Mouse (Mus musculus): ENCODE measurements at regions not wholly inside any gene's neighbourhood (a gene's known extent, or its start where the extent isn't known, plus 50 kb on each side); places are given as distances from the start of the nearest gene placed in this dataset.

DNA sequence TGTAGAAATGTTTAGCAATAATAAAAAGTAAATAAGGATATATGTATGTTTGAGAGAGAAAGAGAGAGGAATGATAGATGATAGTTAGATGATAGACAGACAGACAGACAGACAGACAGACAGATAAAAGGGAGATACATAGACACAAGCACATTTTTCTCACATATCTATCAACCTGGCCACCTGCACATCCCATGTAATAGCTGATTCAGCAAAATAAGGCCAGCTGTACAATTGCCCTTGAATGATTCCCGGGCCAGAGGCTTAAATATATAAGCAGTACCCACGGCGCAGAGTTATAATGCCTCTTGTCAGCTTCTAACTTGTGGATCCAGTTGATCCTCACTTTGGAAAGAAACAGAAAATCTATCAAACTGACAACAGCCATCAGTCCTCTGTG lies 178.5 kb downstream of the Tmem114 start:
- Histone ChIP-seq H3K9me3 (ENCODE audit: control insufficient read depth, low read length) (no peaks in the 10 kb centered on the region), H3K4me1 (replicated peaks; ENCODE audit: control insufficient read depth, insufficient read depth, low read length) (no peaks in the 10 kb centered on the region), H3K4me3 (ENCODE audit: low read depth, low read length) (no peak overlapping the region), H3K36me3 (ENCODE audit: control insufficient read depth, insufficient read depth, low read length) (no peaks in the 10 kb centered on the region), H3K27ac (ENCODE audit: low read depth, low read length) (no peak overlapping the region), H3K27me3 (ENCODE audit: control insufficient read depth, insufficient read depth, low read length) (no peaks in the 10 kb centered on the region), H3K9ac (ENCODE audit: low read length) (no peak overlapping the region), H3K4me2 (ENCODE audit: low read depth, low read length, severe bottlenecking) (no peak overlapping the region)
- DNase-seq (ENCODE audit: low spot score), result no peak
- 96% methylated on average over 3 of the region's 3 CpGs for WGBS
- no peak for ATAC-seq (replicated peaks; ENCODE audit: low FRiP score)

DNA sequence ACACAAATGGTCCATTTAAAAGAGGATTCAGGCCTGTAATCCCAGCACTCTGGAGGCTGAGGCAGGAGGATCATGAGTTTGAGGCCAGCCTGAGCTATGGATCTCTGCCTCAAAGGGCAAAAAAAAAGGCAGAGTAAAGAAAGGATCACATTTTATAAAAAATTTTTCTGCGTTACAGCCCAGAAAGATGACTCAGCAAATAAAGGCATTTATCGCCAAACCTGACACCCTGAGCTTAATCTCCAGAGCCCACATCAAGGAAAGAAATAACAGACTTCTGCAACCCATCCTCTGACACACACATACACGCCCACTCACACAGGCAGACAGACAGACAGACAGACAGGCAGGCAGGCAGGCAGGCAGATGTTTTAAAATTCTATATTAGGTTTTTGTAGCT lies 179.3 kb downstream of the Tmem114 start:
- H3K9me3 ChIP-seq (ENCODE audit: control insufficient read depth, low read length), result no peaks in the 10 kb centered on the region
- H3K27ac ChIP-seq (ENCODE audit: low read depth, low read length), result no peak overlapping the region
- no peak overlapping the region for H3K4me2 ChIP-seq (ENCODE audit: low read depth, low read length, severe bottlenecking)
- DNase-seq (ENCODE audit: low spot score) (no peak), ATAC-seq (replicated peaks; ENCODE audit: low FRiP score) (no peak)
- WGBS, result 86% methylated on average over 3 of the region's 3 CpGs
- no peak overlapping the region for H3K9ac ChIP-seq (ENCODE audit: low read length)
- no peaks in the 10 kb centered on the region for H3K27me3 ChIP-seq (ENCODE audit: control insufficient read depth, insufficient read depth, low read length)
- no peaks in the 10 kb centered on the region for H3K36me3 ChIP-seq (ENCODE audit: control insufficient read depth, insufficient read depth, low read length)
- H3K4me1 ChIP-seq (replicated peaks; ENCODE audit: control insufficient read depth, insufficient read depth, low read length), result no peaks in the 10 kb centered on the region
- no peak overlapping the region for H3K4me3 ChIP-seq (ENCODE audit: low read depth, low read length)

GRCm38 (mm10) chr16:8234351-8234750 lies 190.6 kb downstream of the Tmem114 start:
- Histone ChIP-seq H3K27ac (ENCODE audit: low read depth, low read length) (no peak overlapping the region), H3K9me3 (ENCODE audit: control insufficient read depth, low read length) (no peaks in the 10 kb centered on the region), H3K4me2 (ENCODE audit: low read depth, low read length, severe bottlenecking) (no peak overlapping the region), H3K36me3 (ENCODE audit: control insufficient read depth, insufficient read depth, low read length) (no peaks in the 10 kb centered on the region), H3K27me3 (ENCODE audit: control insufficient read depth, insufficient read depth, low read length) (no peaks in the 10 kb centered on the region), H3K9ac (ENCODE audit: low read length) (no peak overlapping the region), H3K4me1 (replicated peaks; ENCODE audit: control insufficient read depth, insufficient read depth, low read length) (no peaks in the 10 kb centered on the region), H3K4me3 (ENCODE audit: low read depth, low read length) (no peak overlapping the region)
- ATAC-seq (replicated peaks; ENCODE audit: low FRiP score) (no peak), DNase-seq (ENCODE audit: low spot score) (no peak)
- WGBS, result 77% methylated on average over 1 of the region's 1 CpGs

DNA sequence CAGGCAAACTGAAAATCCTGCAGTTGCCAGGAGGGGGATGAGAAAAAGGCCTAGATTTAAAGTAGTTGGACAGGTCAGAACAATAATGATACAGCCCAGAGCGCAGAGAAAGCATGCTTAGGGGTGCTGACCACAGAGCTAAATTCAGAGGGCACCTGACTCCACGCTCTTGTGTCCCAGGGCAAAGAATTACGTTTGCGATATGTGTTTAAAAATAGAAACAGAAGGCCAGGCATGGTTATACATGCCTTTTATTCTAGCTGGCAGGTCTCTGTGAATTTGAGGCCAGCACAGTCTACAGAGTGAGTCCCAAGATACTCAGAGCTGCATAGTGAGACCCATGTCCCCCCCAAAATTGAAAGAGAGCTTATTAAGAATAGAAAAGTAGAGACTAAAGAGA lies 192.9 kb downstream of the Tmem114 start:
- ATAC-seq (replicated peaks; ENCODE audit: low FRiP score) (no peak), DNase-seq (ENCODE audit: low spot score) (no peak)
- Histone ChIP-seq H3K27ac (ENCODE audit: low read depth, low read length) (no peak overlapping the region), H3K4me3 (ENCODE audit: low read depth, low read length) (no peak overlapping the region), H3K4me2 (ENCODE audit: low read depth, low read length, severe bottlenecking) (no peak overlapping the region), H3K36me3 (ENCODE audit: control insufficient read depth, insufficient read depth, low read length) (no peaks in the 10 kb centered on the region), H3K9me3 (ENCODE audit: control insufficient read depth, low read length) (no peaks in the 10 kb centered on the region), H3K4me1 (replicated peaks; ENCODE audit: control insufficient read depth, insufficient read depth, low read length) (no peaks in the 10 kb centered on the region), H3K27me3 (ENCODE audit: control insufficient read depth, insufficient read depth, low read length) (no peaks in the 10 kb centered on the region), H3K9ac (ENCODE audit: low read length) (no peak overlapping the region)
- 88% methylated on average over 4 of the region's 4 CpGs for WGBS

GRCm38 (mm10) chr16:8223625-8224300 lies 201.2 kb downstream of the Tmem114 start:
- Histone ChIP-seq H3K4me3 (ENCODE audit: low read depth, low read length) (no peak overlapping the region), H3K9me3 (ENCODE audit: control insufficient read depth, low read length) (no peaks in the 10 kb centered on the region), H3K27ac (ENCODE audit: low read depth, low read length) (no peak overlapping the region), H3K4me1 (replicated peaks; ENCODE audit: control insufficient read depth, insufficient read depth, low read length) (no peaks in the 10 kb centered on the region), H3K4me2 (ENCODE audit: low read depth, low read length, severe bottlenecking) (no peak overlapping the region), H3K27me3 (ENCODE audit: control insufficient read depth, insufficient read depth, low read length) (no peaks in the 10 kb centered on the region), H3K9ac (ENCODE audit: low read length) (no peak overlapping the region), H3K36me3 (ENCODE audit: control insufficient read depth, insufficient read depth, low read length) (no peaks in the 10 kb centered on the region)
- ATAC-seq (replicated peaks; ENCODE audit: low FRiP score), result no peak
- WGBS, result 89% methylated on average over 10 of the region's 10 CpGs
- DNase-seq (ENCODE audit: low spot score), result no peak

GRCm38 (mm10) chr16:8208251-8209181 lies 216.4 kb downstream of the Tmem114 start:
- Histone ChIP-seq H3K9me3 (ENCODE audit: control insufficient read depth, low read length) (no peaks in the 10 kb centered on the region), H3K4me2 (ENCODE audit: low read depth, low read length, severe bottlenecking) (no peak overlapping the region), H3K4me3 (ENCODE audit: low read depth, low read length) (no peak overlapping the region), H3K27ac (ENCODE audit: low read depth, low read length) (no peak overlapping the region), H3K36me3 (ENCODE audit: control insufficient read depth, insufficient read depth, low read length) (no peaks in the 10 kb centered on the region), H3K9ac (ENCODE audit: low read length) (no peak overlapping the region), H3K4me1 (replicated peaks; ENCODE audit: control insufficient read depth, insufficient read depth, low read length) (no peaks in the 10 kb centered on the region), H3K27me3 (ENCODE audit: control insufficient read depth, insufficient read depth, low read length) (no peaks in the 10 kb centered on the region)
- 84% methylated on average over 8 of the region's 8 CpGs for WGBS
- no peak for ATAC-seq (replicated peaks; ENCODE audit: low FRiP score)
- no peak for DNase-seq (ENCODE audit: low spot score)

DNA sequence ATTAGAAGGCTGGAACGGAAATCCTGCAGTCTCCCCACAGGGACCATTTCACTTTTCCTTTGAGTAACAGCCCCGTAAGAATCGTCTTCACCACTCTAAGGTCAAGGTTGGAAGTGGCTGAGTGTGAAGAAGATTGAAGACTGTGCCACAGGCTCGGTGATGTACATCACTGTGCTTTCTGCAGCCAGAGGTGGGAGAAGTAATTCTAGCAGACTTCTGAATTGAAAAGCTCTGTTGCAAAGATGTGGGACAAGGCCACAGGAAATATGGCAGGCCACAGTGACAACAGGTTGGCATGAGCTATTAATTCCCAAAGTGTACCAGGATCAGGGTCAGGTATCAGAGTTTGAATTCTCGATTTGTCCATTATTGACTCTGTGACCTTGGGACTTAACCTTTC lies 219.9 kb downstream of the Tmem114 start:
- Histone ChIP-seq H3K4me3 (ENCODE audit: low read depth, low read length) (no peak overlapping the region), H3K9ac (ENCODE audit: low read length) (no peak overlapping the region), H3K27me3 (ENCODE audit: control insufficient read depth, insufficient read depth, low read length) (no peaks in the 10 kb centered on the region), H3K4me2 (ENCODE audit: low read depth, low read length, severe bottlenecking) (no peak overlapping the region), H3K4me1 (replicated peaks; ENCODE audit: control insufficient read depth, insufficient read depth, low read length) (no peaks in the 10 kb centered on the region), H3K27ac (ENCODE audit: low read depth, low read length) (no peak overlapping the region), H3K9me3 (ENCODE audit: control insufficient read depth, low read length) (no peaks in the 10 kb centered on the region), H3K36me3 (ENCODE audit: control insufficient read depth, insufficient read depth, low read length) (no peaks in the 10 kb centered on the region)
- DNase-seq (ENCODE audit: low spot score) (no peak), ATAC-seq (replicated peaks; ENCODE audit: low FRiP score) (no peak)
- WGBS, result 89% methylated on average over 5 of the region's 5 CpGs

DNA sequence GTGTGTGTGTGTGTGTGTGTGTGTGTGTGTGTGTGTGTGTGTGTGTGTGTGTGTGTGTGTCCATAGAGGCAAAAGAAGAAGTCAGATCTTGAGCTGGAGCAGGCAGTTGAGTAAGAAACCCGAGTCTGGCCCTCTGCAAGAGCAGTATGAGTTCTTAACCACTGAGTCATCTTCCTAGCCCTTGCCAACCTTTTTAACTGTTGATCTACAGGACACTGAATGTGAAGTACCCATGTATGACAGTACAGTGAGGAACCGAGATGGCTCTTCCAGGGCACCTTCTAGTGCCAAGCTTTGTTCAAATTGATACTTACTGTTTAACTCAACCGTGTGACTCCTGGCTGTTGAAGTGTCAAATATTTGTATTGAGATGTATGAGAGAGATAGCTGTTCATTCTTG lies 223.6 kb downstream of the Tmem114 start:
- ATAC-seq (replicated peaks; ENCODE audit: low FRiP score) (no peak), DNase-seq (ENCODE audit: low spot score) (no peak)
- Histone ChIP-seq H3K27ac (ENCODE audit: low read depth, low read length) (no peak overlapping the region), H3K4me2 (ENCODE audit: low read depth, low read length, severe bottlenecking) (no peak overlapping the region), H3K4me1 (replicated peaks; ENCODE audit: control insufficient read depth, insufficient read depth, low read length) (no peaks in the 10 kb centered on the region), H3K4me3 (ENCODE audit: low read depth, low read length) (no peak overlapping the region), H3K27me3 (ENCODE audit: control insufficient read depth, insufficient read depth, low read length) (no peaks in the 10 kb centered on the region), H3K9ac (ENCODE audit: low read length) (no peak overlapping the region), H3K36me3 (ENCODE audit: control insufficient read depth, insufficient read depth, low read length) (no peaks in the 10 kb centered on the region), H3K9me3 (ENCODE audit: control insufficient read depth, low read length) (no peaks in the 10 kb centered on the region)
- 89% methylated on average over 3 of the region's 3 CpGs for WGBS

All from forebrain, embryonic 11.5 days (tissue).